Mouse (Mus musculus) kidney, postnatal 10 days (tissue): Measurements from ENCODE around the gene Bri3bp.

ENCODE experiments used
- DNase-seq: peaks from one replicate; pipeline ENCODE4 v3.0.0; 2021; ENCODE audit warnings: mixed read lengths

Bri3bp gene

GRCm38 (mm10) chr5:125456100-125456499 is 14.7 kb downstream of the Bri3bp start:
- DNase-seq: no peak

- no peak for DNase-seq
Measured at GRCm38 (mm10) chr5:125457538-125457937, 16.2 kb downstream of the Bri3bp start.

- no peak for DNase-seq
Measured at GRCm38 (mm10) chr5:125460574-125460973, 19.2 kb downstream of the Bri3bp start.

GRCm38 (mm10) chr5:125461868-125462445 is 20.6 kb downstream of the Bri3bp start:
- DNase-seq: peak; percentile 73

GRCm38 (mm10) chr5:125465192-125465591 is 23.8 kb downstream of the Bri3bp start:
- no peak for DNase-seq

- DNase-seq: peak; percentile 97
Measured at GRCm38 (mm10) chr5:125465701-125466106, 24.3 kb downstream of the Bri3bp start.

GRCm38 (mm10) chr5:125466483-125466882 is 25.1 kb downstream of the Bri3bp start:
- no peak for DNase-seq

- peak; percentile 73 for DNase-seq
Measured at GRCm38 (mm10) chr5:125467261-125467660, 25.9 kb downstream of the Bri3bp start.

- no peak for DNase-seq
Measured at GRCm38 (mm10) chr5:125470713-125471112, 29.3 kb downstream of the Bri3bp start.

GRCm38 (mm10) chr5:125472796-125473475 is 31.6 kb downstream of the Bri3bp start:
- DNase-seq: no peak

GRCm38 (mm10) chr5:125475030-125475429 is 33.7 kb downstream of the Bri3bp start:
- DNase-seq: no peak

GRCm38 (mm10) chr5:125475601-125476285 is 34.4 kb downstream of the Bri3bp start, which contains the start of gene Aacs:
Gene Aacs, plus strand, starts transcription at chr5:125475814.
- peak; percentile 98 for DNase-seq

- no peak for DNase-seq
Measured at GRCm38 (mm10) chr5:125476286-125476625, 34.9 kb downstream of the Bri3bp start.

- no peak for DNase-seq
Measured at GRCm38 (mm10) chr5:125476799-125477198, 35.4 kb downstream of the Bri3bp start.

GRCm38 (mm10) chr5:125477533-125477932 is 36.2 kb downstream of the Bri3bp start:
- no peak for DNase-seq

- no peak for DNase-seq
Measured at GRCm38 (mm10) chr5:125478037-125478436, 36.7 kb downstream of the Bri3bp start.

GRCm38 (mm10) chr5:125479376-125479775 is 38.0 kb downstream of the Bri3bp start:
- DNase-seq: no peak

GRCm38 (mm10) chr5:125480434-125481231 is 39.3 kb downstream of the Bri3bp start:
- DNase-seq: no peak

GRCm38 (mm10) chr5:125482474-125482873 is 41.1 kb downstream of the Bri3bp start:
- no peak for DNase-seq

GRCm38 (mm10) chr5:125483712-125484611 is 42.6 kb downstream of the Bri3bp start:
- DNase-seq: no peak

- DNase-seq: no peak
Measured at GRCm38 (mm10) chr5:125485031-125485778, 43.8 kb downstream of the Bri3bp start.
